Mouse (Mus musculus) CD4-positive, CD25-positive, alpha-beta regulatory T cell, adult 4 months (primary cell): Measurements from ENCODE around the gene Syngr2. TPM values are rescaled to one million over a fixed set of nuclear protein-coding genes. Genes with fewer than 3 reads are reported as not detected.
"Not testable (repeated sequence)": the region's sequence is repeated elsewhere in the genome, so short reads cannot be mapped to it uniquely, and the experiment has no call there.

Experiments
- ATAC-seq: one replicate; pipeline ENCODE4 v1.8.0; 2017
- polyA plus RNA-seq, 2 experiments: library from polyadenylated mRNA; unstranded; fragments of 100-300 nt; shearing (Covaris generic); gene quantifications; one replicate each; pipeline ENCODE4 v1.2.1; 2017

Gene Syngr2
- polyA plus RNA-seq, 2 experiments from 2014 or later: 110 to 153 TPM

DNA sequence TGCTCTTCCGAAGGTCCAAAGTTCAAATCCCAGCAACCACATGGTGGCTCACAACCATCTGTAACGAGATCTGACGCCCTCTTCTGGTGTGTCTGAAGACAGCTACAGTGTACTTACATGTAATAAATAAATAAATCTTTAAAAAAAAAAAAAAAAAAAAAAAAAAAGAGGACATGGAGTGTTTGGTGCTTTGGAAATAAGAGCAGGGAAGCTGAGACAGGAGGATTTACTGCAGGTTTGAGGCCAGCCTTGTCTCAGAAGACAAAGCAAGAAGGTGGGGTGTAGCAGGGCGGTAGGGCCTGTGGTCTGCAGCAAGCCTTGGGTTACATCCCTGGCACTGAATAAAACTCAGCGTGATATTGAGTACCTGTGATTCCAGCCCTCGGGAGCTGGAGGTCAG lies 24.0 kb downstream of the Syngr2 start:
- ATAC-seq: not testable (repeated sequence)

DNA sequence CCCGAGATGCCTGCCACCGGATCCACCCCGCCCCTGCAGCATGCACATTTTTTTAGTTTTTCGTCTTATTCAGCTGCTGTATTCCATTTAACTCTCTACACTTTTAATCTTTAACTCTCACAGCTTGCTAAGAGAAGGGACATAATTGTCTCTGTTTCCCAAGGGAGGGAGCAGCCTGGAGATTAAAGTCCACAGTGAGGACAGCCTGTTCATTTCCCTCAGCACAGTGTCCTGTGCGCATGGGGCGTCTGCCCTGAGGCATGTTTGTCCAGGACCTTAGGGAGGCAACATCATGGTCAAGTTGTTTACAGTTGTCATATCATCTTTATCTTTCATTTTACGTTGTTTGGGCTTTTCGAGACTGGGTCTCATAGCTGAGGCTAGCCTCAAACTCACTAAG lies 24.6 kb downstream of the Syngr2 start:
- no peak for ATAC-seq

DNA sequence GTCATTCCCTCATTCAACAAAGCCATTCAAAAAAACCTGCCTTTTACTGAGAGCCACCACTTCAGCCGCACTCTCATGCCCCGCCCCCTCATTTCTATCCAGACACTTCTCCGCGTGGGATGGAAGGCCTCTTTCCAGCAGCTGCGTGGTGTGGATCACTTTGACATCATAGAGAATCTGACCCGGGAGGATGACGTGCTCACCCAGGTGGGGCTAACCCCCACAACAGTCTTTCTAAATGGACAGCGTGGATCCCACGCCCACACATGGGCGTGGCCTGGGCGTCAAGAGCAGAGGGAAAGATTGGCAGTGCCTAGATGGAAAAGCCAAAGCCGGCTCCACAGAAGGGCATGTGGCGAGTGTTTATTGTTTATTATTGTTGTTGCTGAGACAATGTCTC lies 26.8 kb downstream of the Syngr2 start:
- ATAC-seq: no peak

DNA sequence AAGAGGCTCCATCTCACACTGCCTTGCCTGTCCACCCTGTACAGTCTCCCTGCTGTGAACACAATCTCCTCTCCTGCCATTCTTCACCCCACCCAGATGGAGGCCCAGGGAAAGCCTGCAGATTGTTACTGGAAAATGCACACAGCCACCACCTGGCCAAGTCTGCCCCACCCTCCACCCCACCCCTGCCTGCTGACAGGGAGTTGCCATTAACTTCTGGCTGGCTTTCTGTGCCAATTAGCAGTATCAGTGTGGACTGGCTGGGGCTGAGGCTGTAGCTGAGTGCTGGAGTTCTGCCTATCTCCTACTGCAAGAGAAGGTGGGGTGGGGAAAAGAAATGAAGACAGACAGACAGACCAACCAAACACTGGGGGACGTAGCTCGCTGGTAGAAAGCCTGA lies 29.1 kb downstream of the Syngr2 start:
- no peak for ATAC-seq

DNA sequence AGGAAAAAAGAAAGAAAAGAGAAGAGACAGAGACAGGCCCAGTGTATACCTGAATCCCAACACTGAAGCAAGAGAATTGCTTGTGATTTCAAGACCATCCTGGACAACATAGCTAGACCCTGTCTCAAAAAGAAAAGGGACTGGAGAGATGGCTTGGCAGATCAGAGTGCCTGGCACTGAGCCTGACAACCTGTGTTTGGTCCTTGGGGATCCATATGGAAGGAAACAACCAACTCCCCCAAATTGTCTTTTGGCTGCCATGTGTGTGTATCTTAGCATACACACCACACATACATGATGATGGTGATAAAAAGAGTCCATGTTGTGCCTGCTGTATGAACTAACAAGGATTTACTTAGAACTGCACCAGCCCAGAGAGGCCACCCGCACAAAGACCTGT lies 29.6 kb downstream of the Syngr2 start:
- ATAC-seq: no peak

DNA sequence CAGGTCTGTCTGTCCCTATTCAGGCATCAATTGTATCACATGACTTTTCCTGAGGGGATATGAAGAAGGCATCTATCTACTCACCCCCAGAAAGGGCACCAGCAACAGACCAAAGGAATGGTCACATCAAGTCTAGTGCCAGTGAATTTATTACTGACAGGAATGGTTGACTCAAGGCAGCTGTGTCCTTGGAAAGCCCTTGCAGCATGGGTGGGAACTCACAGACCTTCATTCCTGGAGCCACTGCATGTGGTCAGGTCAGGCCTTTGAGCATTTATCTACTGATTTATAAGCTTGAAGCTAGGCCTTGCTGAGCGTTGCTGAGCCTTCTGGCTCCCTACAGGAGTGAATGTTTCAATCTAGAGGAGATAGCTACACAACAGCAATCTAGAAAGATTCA lies 31.4 kb downstream of the Syngr2 start:
- no peak for ATAC-seq

DNA sequence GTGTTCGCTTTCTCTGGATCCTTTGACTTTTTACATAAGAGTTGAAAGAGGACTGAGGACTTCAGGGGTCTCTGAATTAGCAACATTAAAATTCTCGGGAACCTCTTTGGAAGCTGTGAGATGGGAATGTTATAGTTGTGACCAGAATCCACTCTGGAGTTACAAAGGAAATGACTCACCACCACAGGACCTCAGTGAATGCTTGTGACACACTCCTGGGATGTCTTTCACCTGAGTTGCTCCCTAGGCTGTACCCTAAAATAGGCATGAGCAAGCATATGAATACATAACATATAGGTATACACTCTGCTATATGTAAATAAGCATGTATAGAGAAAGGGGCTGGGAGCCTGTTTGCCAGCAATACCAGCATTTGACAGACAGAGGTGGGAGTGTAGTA lies 34.0 kb downstream of the Syngr2 start:
- no peak for ATAC-seq

DNA sequence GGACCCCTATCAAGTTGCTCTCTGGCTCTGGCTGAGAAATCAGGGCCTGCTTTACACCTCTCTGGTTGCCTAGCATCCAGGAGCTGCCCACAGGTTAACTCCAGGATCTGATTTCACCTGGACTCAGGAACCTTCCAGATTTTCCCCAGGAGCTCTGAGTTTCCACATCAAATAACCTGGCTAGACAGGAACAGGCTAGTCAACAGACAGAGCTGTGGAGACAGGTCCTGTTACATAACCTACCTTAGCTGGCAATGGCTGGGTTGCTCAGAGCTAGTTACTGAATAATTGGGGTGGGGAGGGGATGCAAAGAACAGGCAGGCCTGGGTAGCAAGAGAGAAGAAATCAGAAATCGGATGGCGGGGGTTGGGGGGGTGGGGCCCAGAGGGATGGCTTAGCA lies 35.5 kb downstream of the Syngr2 start:
- ATAC-seq: no peak

DNA sequence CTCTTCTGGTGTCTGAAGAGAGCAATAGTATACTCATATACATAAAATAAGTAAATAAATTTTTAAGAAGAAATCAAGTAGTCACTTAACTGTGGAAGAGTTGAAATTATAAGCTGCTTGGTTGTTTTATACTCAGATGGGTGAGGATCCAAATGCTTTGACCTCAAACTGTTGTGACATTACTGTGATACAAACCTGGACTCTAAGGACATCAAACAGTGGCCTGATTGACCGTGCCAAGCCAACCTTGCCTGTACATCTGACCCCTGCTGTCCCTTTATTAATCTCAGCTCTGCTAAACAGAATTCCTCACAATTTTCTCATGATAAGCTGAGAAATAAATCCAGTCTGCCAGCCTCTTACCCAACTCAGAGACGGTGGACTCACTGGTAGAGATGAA lies 36.2 kb downstream of the Syngr2 start:
- no peak for ATAC-seq

DNA sequence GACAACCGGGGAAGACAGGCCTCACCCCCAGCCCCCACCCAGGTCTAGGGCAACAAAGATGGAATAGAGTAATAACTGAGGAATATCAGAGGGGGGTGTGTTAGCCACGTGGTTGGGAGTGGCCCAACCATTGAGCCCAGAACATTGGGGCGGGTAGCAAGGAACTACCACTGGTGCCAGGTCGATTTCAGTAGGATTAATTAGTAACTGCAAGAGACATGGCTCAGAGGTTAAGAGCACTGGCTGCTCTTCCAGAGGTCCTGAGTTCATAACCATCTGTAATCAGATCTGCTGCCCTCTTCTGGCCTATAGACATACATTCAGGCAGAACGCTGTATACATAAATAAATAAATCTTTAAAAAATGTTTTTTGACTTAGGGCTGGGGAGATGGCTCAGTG lies 37.2 kb downstream of the Syngr2 start:
- ATAC-seq: no peak

DNA sequence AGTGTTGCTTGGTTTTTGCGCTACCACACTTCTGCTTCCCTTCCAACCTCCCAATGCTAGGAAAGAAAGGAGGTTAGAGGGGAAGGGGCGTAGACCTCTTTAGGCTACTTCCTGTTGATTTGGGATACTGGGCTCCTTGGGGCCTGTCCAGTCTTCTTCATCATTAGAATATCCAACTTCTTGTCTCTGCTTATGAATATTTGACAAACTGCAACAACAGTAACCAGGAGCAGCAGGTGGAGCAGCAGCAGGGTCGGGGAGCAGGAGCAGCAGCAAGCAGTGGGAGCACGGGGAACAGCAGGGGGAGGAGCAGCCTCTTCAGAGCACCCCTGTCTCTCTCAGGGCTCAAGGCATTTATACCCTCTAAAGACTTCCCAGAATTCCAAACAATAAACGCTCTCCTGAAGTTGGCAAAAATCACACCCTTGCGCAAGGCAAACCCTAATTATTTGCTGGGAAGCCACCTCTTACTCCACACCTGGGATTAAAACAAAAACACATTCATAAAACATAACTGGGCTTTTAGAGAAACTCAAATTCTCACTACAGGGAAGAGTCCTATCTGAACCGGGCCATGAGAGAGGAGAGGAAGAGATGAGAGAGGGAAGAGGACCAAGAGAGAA lies 38.2 kb downstream of the Syngr2 start:
- no peak for ATAC-seq

DNA sequence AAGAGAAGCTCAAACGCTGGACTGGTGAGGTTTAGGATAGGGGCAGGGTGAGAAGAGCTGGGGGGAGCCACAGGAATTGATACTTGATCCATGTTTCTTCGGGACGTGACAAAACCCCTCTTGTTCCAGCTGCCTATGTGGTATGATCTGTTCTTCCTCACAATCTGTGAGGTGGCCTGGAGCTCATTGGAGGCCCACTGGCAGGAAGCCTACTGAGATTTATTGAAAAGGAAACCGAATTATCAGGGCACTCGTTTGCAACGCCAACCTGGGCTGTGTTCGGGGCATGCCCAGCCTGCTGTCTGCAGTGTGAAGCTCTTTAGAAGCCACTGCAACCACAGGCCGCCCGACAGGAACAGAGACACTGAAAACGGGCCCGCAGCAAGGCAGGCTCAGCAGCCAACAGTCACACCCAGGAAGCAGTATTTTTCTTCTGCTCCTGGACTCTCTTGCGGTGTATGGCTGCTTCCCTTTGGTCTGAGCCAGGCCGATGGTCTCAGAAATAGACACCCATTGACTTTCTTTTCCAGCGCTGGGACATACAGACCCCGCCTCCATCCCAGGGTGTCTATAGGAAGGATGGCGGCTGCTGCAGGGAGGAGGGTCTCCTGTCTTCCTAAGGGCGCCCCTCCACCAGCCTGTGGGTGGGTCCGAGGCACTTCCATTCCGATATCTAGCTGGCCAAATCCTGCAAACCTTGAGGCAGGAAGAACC lies 39.0 kb downstream of the Syngr2 start:
- ATAC-seq: peak; percentile 77

DNA sequence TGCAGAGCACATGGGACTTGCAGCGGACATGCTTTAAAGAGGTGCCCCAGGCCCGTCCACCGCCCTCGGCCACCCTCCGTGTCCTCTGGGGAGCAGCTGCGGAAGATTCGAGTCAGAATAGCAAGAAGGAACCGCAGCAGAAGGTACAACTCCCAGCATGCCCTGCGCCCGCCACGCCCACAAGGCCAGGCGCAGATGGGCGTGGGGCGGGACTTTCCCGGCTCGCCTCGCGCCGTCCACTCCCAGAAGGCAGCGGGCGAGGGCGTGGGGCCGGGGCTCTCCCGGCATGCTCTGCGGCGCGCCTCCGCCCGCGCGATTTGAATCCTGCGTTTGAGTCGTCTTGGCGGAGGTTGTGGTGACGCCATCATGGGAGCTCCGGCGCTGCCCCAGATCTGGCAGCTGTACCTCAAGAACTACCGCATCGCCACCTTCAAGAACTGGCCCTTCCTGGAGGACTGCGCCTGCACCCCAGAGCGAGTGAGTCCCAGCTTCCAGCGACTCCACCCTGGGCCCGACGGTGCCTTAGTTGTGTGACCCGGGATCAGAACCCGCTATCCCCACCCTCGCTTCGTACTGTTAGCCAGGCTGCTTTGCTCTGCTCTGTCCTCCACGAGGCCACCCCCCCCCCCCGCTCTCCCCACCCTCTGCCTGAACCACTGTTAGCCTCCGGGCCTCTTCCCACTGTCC lies 39.7 kb downstream of the Syngr2 start, which contains the start of gene Birc5:
Gene Birc5, plus strand, starts transcription at position 267 of the 687 bp plus-strand sequence.
- ATAC-seq: peak; percentile 91

DNA sequence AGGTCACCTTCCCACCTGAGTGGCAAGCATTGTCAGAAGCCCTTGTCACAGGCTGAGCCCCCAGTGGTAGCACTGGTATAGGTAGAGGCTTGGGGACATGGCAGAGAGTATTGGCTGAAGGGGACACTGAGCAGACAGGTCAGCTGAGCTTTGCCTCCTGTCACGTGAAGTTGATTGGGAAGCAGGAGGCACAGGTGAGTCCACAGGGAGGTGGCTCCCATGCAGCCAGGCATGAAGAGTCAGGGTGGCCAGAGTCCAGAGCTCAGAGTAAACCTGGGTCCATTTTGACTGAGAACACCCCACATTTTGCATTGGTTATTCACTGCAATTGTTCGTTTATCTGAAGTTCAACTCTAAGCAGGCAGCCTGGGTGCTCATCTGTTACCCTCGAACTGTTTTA lies 43.4 kb downstream of the Syngr2 start:
- ATAC-seq: no peak

DNA sequence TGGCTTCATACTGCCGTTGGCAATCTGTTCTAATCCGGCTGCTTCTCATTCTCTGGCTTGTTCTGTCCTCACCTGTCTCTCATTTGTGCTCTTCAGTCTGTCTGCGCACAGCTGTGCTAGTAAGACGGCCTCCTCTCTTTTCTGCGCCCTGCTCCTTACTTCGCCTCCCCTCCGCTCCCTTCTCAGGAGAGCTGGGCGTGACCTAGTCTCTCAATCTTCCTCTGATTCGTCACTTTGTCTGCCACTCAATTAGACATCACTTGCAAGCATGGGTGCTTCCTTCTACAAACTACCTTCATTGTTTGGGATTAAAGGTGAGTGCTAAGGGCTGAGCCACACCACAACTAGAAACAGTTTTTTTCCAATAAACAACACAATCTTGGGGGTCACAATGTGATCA lies 44.8 kb downstream of the Syngr2 start:
- ATAC-seq: no peak

DNA sequence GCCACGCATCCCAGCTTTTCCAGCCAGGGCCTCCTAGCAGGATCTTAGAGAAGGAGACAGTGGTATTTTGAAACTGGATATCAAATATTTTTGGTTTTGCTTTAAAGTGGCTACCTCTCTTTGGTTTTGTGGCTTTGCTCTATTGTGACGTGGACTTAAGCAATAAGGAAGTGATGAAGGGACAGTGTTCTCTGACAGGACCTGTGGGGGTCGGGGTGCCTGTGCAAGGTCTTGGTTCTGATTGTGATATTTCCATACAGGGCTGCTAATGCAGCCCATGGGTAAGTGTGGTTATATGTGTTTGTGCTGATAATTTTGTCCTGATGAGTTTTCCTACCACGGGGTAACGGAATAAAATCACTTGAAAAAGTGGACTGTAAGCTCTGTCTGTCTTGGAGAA lies 45.9 kb downstream of the Syngr2 start:
- no peak for ATAC-seq

DNA sequence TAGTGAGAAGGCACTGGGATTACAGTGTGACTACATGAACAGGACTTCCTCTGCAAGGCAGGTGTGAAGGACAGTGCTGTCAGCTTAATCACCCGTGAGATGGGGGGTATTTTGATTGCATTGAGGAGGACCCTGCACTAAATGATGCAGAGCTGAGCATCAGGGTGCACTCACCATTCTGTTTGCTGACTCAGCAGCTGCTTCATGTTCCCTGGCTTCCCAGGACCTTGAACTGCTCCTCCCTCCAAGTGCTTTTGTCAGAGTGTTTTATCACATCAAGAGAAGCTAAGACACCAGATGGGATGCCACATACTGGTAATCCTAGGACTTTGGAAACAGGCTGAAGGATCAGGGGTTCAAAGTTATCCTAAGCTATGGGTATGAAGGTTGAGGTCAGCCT lies 46.5 kb downstream of the Syngr2 start:
- ATAC-seq: no peak

DNA sequence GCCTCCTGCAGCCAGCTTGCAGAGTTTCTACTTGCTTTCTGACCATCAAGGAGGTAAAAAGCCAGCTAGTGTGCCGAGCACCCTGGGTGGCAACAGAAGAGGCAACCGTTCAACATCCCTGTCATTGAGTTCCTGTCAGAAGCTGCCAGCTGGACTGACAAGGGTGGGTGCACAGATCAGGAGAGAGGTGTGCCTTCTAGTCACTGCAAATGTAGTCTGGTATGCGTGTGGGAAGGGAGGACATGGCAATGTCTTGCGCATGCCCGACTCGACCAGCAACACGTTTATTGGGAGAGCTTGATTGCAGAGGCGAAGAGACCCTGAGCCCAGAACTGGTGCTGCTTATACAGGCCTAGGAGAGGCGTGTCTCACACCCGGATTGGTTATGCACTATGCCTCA lies 48.0 kb downstream of the Syngr2 start:
- ATAC-seq: no peak

DNA sequence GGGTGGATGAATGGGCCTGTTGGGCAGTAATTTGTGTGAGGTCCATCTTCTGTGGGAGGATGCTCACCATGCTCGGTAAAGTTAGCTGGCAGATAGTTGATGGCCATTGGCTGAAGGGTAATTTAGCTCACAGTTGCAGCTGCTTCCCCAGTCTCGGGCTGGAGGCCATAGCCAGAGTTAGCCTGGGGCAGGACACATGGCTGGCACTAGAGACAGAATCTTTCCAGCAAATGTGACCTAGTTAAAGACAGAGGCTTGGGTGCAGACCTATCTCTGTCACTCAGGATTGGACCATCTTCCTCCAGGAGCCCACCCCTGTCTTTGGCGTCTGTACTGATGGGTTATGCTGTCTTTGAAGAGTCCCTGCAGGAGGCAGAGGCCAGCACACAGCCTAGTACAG lies 48.9 kb downstream of the Syngr2 start:
- ATAC-seq: no peak

DNA sequence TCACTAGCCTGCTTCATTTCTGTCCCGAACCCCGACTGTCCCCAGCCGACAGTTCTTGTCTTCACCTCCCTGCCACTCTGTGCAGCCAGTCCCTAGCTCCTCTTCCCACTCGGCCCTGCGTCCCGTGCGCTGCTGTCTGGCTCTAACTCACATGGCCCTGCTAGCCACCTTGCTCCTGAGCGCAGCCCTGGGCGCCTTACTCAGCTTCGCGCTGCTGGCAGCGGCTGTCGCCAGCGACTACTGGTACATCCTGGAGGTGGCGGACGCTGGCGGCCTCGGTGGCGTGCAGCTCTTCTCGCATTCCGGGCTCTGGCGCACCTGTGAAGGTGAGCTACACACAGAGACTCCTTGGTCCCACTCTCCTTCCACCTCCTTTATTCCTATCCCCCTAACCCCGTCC lies 51.1 kb downstream of the Syngr2 start, which contains the start of gene Tmem235:
Gene Tmem235, plus strand, starts transcription at position 152 of the 400 bp plus-strand sequence.
- ATAC-seq: no peak

DNA sequence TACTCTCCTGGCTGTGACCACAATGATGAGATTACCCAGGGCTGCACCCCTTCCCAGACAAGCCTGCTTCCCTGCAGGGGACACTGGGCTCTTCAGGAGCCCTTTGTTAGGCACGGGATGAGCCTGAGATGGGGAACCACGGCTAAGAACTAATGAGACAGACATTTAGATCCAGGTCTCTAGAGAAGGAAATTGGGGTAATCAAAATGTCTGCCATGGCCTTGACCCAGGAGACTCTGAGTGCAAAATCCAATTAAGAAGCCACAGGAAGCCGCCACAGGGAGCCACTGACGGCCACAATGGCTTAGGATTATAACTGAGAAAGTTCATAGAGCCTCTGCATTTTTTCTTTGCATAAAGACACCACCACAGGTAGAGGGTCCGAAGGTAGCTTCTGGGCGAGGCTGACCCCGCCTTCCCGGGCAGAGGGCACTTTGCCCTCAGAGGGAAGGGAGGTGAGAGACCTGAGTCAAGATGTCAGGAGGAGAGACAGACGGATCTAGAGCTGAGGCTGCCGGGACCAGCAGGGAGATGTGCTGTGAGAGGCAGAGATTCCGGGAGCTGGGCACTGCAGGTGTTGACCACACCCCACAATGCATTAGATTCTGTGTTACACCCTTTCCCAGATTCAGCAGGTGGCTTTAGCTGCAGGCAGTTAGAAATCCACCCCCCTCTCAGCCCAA lies 53.8 kb downstream of the Syngr2 start:
- no peak for ATAC-seq
